Mouse (Mus musculus) heart, postnatal 0 days (tissue): Measurements from ENCODE around the gene Usp2.

ENCODE experiments used
- CTCF ChIP-seq: IDR thresholded peaks from 2 replicates; pipeline ENCODE4 v1.5.1; 2016; ENCODE audit warnings: antibody characterized with exemption, control low read depth, low read depth
- EP300 ChIP-seq: IDR thresholded peaks from 2 replicates; pipeline ENCODE4 v1.6.1; 2016; ENCODE audit warnings: antibody characterized with exemption, low read depth

DNA sequence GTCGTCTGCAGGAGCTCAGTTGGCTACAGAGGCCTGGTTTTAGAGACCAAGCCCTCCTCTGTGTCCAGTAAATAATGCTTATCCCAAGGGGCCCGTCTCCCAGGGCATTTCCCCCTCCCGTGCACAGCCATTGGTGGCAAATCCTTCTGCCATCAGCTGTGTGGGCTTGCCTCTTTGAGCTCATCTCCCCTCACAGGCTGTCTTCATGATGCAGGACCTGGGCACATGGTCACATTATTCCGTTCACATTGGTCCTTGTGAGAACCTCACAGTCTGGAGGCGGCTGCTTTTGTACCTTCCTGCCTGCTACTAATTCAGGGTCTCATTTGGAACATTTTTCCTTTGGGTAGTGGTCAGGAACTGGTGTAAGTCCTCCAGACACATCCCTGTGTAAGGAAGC lies 75.1 kb downstream of the Usp2 start:
- TF ChIP-seq CTCF = no peak
- no peak for TF ChIP-seq EP300
